Mouse (Mus musculus) cerebellum, adult (tissue): Measurements from ENCODE around the gene Tle2.
A peak's percentile ranks its signal among the peaks of the same experiment; 100 is the strongest.

Experiments
- ATAC-seq: cut with Nextera tagmentation; 2 replicates; pipeline ENCODE4 v1.9.2; 2017; ENCODE audit warnings: mild to moderate bottlenecking, moderate library complexity, mixed read lengths; ENCODE audit not compliant: insufficient number of reproducible peaks, low FRiP score, low TSS enrichment

Tle2 gene

DNA sequence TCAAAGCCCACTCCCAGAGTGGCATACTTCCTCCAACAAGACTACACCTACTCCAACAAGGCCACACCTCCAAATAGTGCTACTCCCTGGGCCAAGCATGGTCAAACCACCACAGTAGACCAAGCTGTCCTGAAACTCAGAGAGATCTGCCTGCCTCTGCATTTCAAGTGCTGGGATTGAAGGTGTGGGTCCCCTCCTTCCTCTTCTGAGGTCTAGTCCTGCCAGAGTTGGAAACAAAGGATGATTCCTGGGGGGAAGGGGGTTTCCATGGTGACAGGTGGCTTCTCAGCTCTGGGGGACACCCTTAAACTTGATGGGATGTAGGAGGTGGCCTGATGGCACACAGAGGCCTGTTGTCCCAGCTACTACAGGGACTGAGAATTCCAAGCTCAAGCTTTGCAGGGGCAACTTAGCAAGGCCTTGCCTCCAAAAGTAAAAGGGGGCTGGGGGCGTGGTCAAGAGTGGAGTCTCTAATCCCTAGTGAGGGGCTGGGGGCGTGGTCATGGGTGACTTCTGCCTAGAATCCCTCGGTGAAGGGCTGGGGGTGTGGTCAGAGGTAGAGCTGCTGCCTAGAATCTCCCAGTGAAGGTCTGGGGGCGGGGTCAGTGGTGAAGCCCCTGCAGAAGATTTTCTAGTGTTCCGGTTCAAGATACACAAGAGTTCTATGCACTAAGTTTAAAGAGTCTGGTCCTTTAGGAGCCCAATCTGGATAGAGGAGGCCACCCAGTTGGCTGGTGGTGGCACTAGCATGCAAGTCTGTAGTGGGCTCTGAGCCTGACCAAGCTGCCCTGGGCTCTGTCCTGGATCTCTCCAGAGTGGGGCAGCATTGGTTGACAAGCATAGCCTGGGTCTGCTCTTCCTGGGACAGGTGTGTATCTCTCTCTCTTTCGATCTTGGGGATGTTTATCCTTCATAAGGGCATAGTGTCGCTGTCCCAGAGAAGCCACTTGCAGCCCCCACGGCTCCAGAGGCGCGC, at the start of gene Tle2:
TSS of gene Tle2 (plus strand) at position 481 of the 976 bp plus-strand sequence.
- ATAC-seq: no peak

GRCm38 (mm10) chr10:81525017-81525694, 49.2 kb upstream of the Tle2 start:
- no peak for ATAC-seq

DNA sequence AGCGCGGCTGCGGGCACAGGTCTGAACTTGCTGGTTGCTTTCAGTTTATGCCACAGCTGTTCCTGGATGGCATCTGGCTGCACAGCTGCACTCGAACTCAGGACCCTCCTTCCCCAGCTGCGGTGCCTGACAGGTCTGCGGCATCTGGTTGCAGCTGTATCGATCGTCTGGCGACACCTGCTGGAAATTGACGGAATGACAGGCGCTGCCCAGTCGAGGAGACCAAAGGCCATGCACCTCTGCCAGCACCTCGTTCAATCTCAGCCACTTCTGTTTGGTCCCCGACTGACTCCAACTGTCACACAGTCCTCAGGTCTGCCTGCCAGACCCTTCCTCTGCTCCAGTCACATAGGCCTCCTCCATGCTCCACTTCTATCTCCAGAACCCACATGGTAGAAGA, 47.6 kb upstream of the Tle2 start:
- ATAC-seq: no peak

- no peak for ATAC-seq
Measured at GRCm38 (mm10) chr10:81534826-81535225, 39.5 kb upstream of the Tle2 start.

GRCm38 (mm10) chr10:81536734-81537133, 37.6 kb upstream of the Tle2 start:
- no peak for ATAC-seq

DNA sequence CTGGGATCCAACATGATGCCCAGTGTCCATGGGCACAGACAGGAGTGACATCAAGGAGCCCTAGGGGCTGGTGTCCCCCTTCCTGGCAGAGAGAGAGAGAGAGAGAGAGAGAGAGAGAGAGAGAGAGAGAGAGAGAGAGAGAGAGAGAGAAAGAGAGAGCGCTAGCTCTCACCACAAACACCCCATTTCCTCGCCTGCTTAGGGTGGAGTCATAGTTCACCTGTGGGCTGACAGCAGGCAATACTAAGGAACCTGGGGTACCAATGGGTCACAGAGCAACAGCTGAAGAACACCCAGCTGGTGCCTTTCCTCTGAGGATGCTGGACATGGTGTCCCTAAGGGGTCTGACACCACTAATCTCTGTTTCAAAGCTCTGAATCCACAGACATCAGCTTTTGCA, 36.9 kb upstream of the Tle2 start:
- ATAC-seq: no peak

DNA sequence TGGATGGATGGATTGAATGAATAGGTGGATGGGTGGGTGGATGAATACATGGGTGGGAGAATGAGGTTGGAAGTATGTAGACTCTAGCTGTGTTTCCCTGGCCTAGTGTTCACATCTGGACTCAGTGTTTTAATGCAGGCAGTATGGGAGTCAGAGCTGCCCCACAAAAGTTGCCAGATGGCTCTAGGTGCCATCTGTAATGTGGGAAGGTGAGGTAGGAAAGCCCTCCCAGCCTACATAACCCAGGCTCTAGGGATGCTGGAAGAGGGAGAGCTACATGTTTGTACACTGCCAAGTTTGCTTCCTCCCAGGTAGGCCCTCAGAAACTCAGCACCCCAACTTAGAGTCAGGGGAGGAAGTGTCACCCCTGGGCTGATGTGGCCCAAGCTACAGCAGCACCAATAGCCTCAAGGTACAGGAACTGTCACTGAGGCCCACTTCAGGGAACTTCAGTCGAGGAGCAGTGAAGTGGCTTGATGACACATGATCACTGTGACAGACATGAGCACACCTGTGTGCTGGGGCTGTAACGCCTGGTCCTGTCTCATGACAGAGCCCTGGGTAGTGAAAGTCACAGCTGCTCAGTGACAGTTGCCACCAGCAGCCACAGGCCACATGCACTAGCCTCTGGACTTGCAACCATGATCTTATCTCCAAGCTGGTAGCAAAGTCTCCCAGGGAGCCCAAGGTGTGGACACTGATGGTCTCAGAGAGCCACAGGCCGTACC, 35.9 kb upstream of the Tle2 start:
- no peak for ATAC-seq

GRCm38 (mm10) chr10:81541363-81541762, 33.0 kb upstream of the Tle2 start:
- ATAC-seq: no peak

DNA sequence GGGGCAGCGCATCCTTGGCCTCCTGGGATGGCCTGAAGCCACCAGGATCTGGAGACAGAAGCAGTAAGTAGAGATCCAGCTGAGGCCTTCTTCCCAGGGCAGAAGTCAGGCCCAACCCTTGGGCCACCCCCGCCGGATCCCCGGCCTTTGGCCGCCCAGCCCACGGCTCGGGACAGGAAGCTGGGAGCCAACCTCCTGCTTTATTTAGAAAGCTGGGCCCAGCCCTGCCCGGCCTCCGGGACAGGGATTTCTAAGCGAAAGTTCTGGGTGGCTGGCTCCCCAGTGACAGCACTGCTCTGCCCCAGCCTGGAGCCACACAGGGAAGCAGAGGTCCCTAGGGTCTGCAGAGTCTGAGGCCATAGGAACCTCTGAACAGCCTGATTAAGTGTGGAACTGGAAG, 32.6 kb upstream of the Tle2 start:
- ATAC-seq: no peak

- no peak for ATAC-seq
Measured at GRCm38 (mm10) chr10:81542727-81543460, 31.5 kb upstream of the Tle2 start.

- no peak for ATAC-seq
Measured at GRCm38 (mm10) chr10:81543633-81544032, 30.7 kb upstream of the Tle2 start.

GRCm38 (mm10) chr10:81544296-81545160, 29.8 kb upstream of the Tle2 start:
- no peak; the same call in 1 of the 2 replicates for ATAC-seq

GRCm38 (mm10) chr10:81545161-81545747, 29.1 kb upstream of the Tle2 start, which contains the start of gene Gna11:
Gene Gna11, minus strand, starts transcription at chr10:81545190.
- ATAC-seq: peak; percentile 89

GRCm38 (mm10) chr10:81546332-81546731, 28.0 kb upstream of the Tle2 start:
- no peak for ATAC-seq

- ATAC-seq: no peak
Measured at GRCm38 (mm10) chr10:81546788-81547571, 27.4 kb upstream of the Tle2 start.

- no peak for ATAC-seq
Measured at GRCm38 (mm10) chr10:81548944-81549343, 25.4 kb upstream of the Tle2 start.

- no peak for ATAC-seq
Measured at GRCm38 (mm10) chr10:81550257-81550656, 24.1 kb upstream of the Tle2 start.

GRCm38 (mm10) chr10:81551597-81552102, 22.7 kb upstream of the Tle2 start:
- peak; percentile 62; the same call in 1 of the 2 replicates for ATAC-seq
